8 mouse cellular contexts compared by ENCODE assay signal in genomic region chr17:26560526-26561289, GRCm38 (mm10). TPM values are rescaled to one million over a fixed set of nuclear protein-coding genes. Genes with fewer than 3 reads are reported as not detected.
DNase-seq lines count a peak whose midpoint lies in the region; ATAC-seq and TF ChIP-seq lines count a peak whose summit lies in the region.

No protein-coding gene starts in this region.

- peak overlapping the region; percentile 97 for H3K4me2 ChIP-seq in intestine, embryonic 14.5 days (ENCODE audit: low read length)
- H3K4me2 ChIP-seq in neural tube, embryonic 13.5 days = peak overlapping the region; percentile 97

- intact Hi-C loops in left cerebral cortex, postnatal 4 days (cut with DNase I) = loop anchor here (2.0 kb wide), 1 partner anchor 52 kb away; no protein-coding TSS in a partner anchor

- H3K4me1 ChIP-seq in erythroblast, embryonic 14.5 days (ENCODE audit: control insufficient read depth) = peaks cover 47% of the 10 kb centered on the region
- peaks cover 9% of the 10 kb centered on the region; the same call in 1 of the 2 replicates for H3K4me1 ChIP-seq in cortical plate, adult 2 months (ENCODE audit: control insufficient read depth, insufficient read depth, low read length)
- peaks cover 23% of the 10 kb centered on the region for H3K4me1 ChIP-seq in intestine, embryonic 14.5 days (replicated peaks; ENCODE audit: control insufficient read depth, insufficient read depth, low read length)
- H3K4me1 ChIP-seq in neural tube, embryonic 13.5 days (replicated peaks) = peaks cover 37% of the 10 kb centered on the region

- no peak for ATAC-seq in erythroblast, adult 5-6 weeks (replicated peaks; ENCODE audit: low FRiP score, poor library complexity, severe bottlenecking)
- ATAC-seq in intestine, embryonic 14.5 days (replicated peaks; ENCODE audit: low FRiP score, low TSS enrichment, low read depth) = peak; percentile 7; the same call in 1 of the 2 replicates
- ATAC-seq in neural tube, embryonic 13.5 days (ENCODE audit: low read depth) = peak; percentile 20; the same call in 1 of the 2 replicates

- TF ChIP-seq CTCF in cortical plate, adult 2 months (IDR thresholded peaks at IDR 0.05; ENCODE audit: extremely low read depth, insufficient read depth, low read length) = no peak

- peak overlapping the region; percentile 69 for H3K9ac ChIP-seq in intestine, embryonic 14.5 days (ENCODE audit: low read length)
- H3K9ac ChIP-seq in neural tube, embryonic 13.5 days = peak overlapping the region; percentile 88

- no peaks in the 10 kb centered on the region for H3K9me3 ChIP-seq in erythroblast, embryonic 14.5 days (ENCODE audit: control insufficient read depth, low read length)
- no peaks in the 10 kb centered on the region for H3K9me3 ChIP-seq in intestine, embryonic 14.5 days (ENCODE audit: control insufficient read depth, low read length)
- H3K9me3 ChIP-seq in neural tube, embryonic 13.5 days = no peaks in the 10 kb centered on the region

- peak overlapping the region; percentile 90; the same call in 1 of the 2 replicates for H3K27ac ChIP-seq in cortical plate, adult 2 months (ENCODE audit: insufficient read depth, low read length)
- peak overlapping the region; percentile 70 for H3K27ac ChIP-seq in intestine, embryonic 14.5 days (ENCODE audit: low read depth)
- H3K27ac ChIP-seq in neural tube, embryonic 13.5 days (replicated peaks) = peak overlapping the region; percentile 77

- peak overlapping the region; percentile 71 for H3K4me3 ChIP-seq in erythroblast, embryonic 14.5 days (replicated peaks)
- H3K4me3 ChIP-seq in cortical plate, adult 2 months (ENCODE audit: insufficient read depth, low read length) = peak overlapping the region; percentile 86
- peak overlapping the region; percentile 84 for H3K4me3 ChIP-seq in intestine, embryonic 14.5 days (ENCODE audit: low read depth, low read length)
- H3K4me3 ChIP-seq in neural tube, embryonic 13.5 days = peak overlapping the region; percentile 68

- no peak for TF ChIP-seq POLR2A in cortical plate, adult 2 months (IDR thresholded peaks at IDR 0.05; ENCODE audit: extremely low read depth, insufficient read depth, low read length)

- 35% methylated on average over 9 of the region's 9 CpGs for WGBS in intestine, embryonic 14.5 days
- 40% methylated on average over 9 of the region's 9 CpGs for WGBS in neural tube, embryonic 13.5 days

- H3K36me3 ChIP-seq in erythroblast, embryonic 14.5 days (ENCODE audit: control insufficient read depth) = peaks cover 3% of the 10 kb centered on the region
- H3K36me3 ChIP-seq in intestine, embryonic 14.5 days (ENCODE audit: control insufficient read depth, insufficient read depth, low read length) = peaks cover 18% of the 10 kb centered on the region
- peaks cover 22% of the 10 kb centered on the region for H3K36me3 ChIP-seq in neural tube, embryonic 13.5 days

- peaks cover 6% of the 10 kb centered on the region for H3K27me3 ChIP-seq in erythroblast, embryonic 14.5 days (ENCODE audit: control insufficient read depth)
- H3K27me3 ChIP-seq in intestine, embryonic 14.5 days (replicated peaks; ENCODE audit: control insufficient read depth, insufficient read depth, low read length) = no peaks in the 10 kb centered on the region
- no peaks in the 10 kb centered on the region for H3K27me3 ChIP-seq in neural tube, embryonic 13.5 days

- peak; percentile 79 for DNase-seq in 416B (ENCODE audit: low read depth)
- no peak for DNase-seq in intestine, embryonic 14.5 days (ENCODE audit: low spot score)
- DNase-seq in layer of hippocampus, postnatal 14 days (ENCODE audit: low spot score in 2 of 2) = no peak
- DNase-seq in left cerebral cortex, postnatal 4 days = no peak

RNA-seq across cellular contexts. Expression of gene Ergic1, which starts 0.6 kb away (rescaled TPM):
- 0.23 and 0.28 TPM in 2 replicates for polyA plus RNA-seq in erythroblast, embryonic 14.5 days (2012)
- 23.4 and 26.1 TPM in 2 replicates for total RNA-seq in erythroblast, adult 5-6 weeks (2015; ENCODE audit: low replicate concordance)
- total RNA-seq in erythroblast, adult 5-6 weeks (2017; ENCODE audit: low replicate concordance) = 2.1 and 10.3 TPM in 2 replicates
- 140 and 143 TPM in 2 replicates for polyA plus RNA-seq in cortical plate, adult 2 months (2012; rRNA removed)
- 135 and 136 TPM in 2 replicates for polyA plus RNA-seq in intestine, embryonic 14.5 days (2014; fragmentation: Nextera tagmentation; extraction: Ambion mirVana)
- polyA plus RNA-seq in neural tube, embryonic 13.5 days (2015; fragmentation: Nextera tagmentation; extraction: Ambion mirVana) = 91.0 and 92.7 TPM in 2 replicates
- total RNA-seq in layer of hippocampus, postnatal 14 days (2021) = 100 to 1,000 TPM; 132 to 144 TPM
- total RNA-seq in left cerebral cortex, postnatal 4 days (2021) = 100 to 1,000 TPM; 180 to 193 TPM

RNA-seq across cellular contexts. Expression of gene Dusp1, which starts 1.2 kb away (rescaled TPM):
- polyA plus RNA-seq in erythroblast, embryonic 14.5 days (2012) = 107 and 129 TPM in 2 replicates
- 54.8 and 66.0 TPM in 2 replicates for total RNA-seq in erythroblast, adult 5-6 weeks (2015; ENCODE audit: low replicate concordance)
- total RNA-seq in erythroblast, adult 5-6 weeks (2017; ENCODE audit: low replicate concordance) = 9.5 and 13.1 TPM in 2 replicates
- 51.0 and 71.1 TPM in 2 replicates for polyA plus RNA-seq in cortical plate, adult 2 months (2012; rRNA removed)
- 14.5 and 17.0 TPM in 2 replicates for polyA plus RNA-seq in intestine, embryonic 14.5 days (2014; fragmentation: Nextera tagmentation; extraction: Ambion mirVana)
- 32.5 and 36.8 TPM in 2 replicates for polyA plus RNA-seq in neural tube, embryonic 13.5 days (2015; fragmentation: Nextera tagmentation; extraction: Ambion mirVana)
- 10 to 100 TPM; 20.3 to 24.3 TPM for total RNA-seq in layer of hippocampus, postnatal 14 days (2021)
- 10 to 100 TPM; 17.2 to 18.9 TPM for total RNA-seq in left cerebral cortex, postnatal 4 days (2021)

Comparison
In these comparisons a context has a peak if more than half of its experiments do, and no peak if none do; other contexts are left out.
1. RNA of gene Ergic1, which starts 0.6 kb away (polyA plus RNA-seq): 140 to 143 TPM in cortical plate, adult 2 months, 135 to 136 TPM in intestine, embryonic 14.5 days and 91.0 to 92.7 TPM in neural tube, embryonic 13.5 days; 0.23 to 0.28 TPM in erythroblast, embryonic 14.5 days; every median in the first group is over 10 times any median in the second.
2. Peak in every context shown above with its lines, with median percentiles within 50 percentile points of each other: H3K4me3 ChIP-seq and H3K27ac ChIP-seq.